Mouse (Mus musculus) embryo, embryonic 10 days (tissue): ENCODE measurements around the gene Adck2.

Experiments
- DNase-seq: peaks from one replicate; pipeline ENCODE4 v3.0.0-alpha.2; 2015; ENCODE audit warnings: low spot score

The Adck2 gene

GRCm38 (mm10) chr6:39573791-39574554 is at the start of gene Adck2:
Adck2 (plus strand) TSS chr6:39573873.
- peak; percentile 94 for DNase-seq

GRCm38 (mm10) chr6:39526797-39527196 is 46.9 kb upstream of the Adck2 start:
- DNase-seq, result no peak

GRCm38 (mm10) chr6:39527337-39527784 is 46.3 kb upstream of the Adck2 start:
- no peak for DNase-seq

DNA sequence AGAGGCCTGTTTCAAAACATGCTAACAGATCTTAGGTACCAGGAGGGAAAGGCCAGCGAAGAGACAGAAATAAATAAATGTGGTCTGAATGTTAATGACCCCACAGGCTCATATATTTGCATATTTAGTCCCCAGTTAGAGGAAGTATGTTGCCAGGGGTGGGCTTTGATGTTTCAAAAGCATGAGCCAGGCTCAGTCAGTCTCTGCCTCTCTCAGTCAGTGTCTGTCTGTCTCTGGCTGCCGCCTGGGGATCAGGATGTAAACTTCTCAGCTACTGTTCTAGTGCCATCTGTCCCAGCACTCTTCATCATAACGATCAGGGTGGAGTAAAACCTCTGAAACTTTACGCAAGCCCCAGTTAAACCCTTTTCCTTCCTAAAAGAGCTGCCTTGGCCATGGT is 45.9 kb upstream of the Adck2 start:
- no peak for DNase-seq

DNA sequence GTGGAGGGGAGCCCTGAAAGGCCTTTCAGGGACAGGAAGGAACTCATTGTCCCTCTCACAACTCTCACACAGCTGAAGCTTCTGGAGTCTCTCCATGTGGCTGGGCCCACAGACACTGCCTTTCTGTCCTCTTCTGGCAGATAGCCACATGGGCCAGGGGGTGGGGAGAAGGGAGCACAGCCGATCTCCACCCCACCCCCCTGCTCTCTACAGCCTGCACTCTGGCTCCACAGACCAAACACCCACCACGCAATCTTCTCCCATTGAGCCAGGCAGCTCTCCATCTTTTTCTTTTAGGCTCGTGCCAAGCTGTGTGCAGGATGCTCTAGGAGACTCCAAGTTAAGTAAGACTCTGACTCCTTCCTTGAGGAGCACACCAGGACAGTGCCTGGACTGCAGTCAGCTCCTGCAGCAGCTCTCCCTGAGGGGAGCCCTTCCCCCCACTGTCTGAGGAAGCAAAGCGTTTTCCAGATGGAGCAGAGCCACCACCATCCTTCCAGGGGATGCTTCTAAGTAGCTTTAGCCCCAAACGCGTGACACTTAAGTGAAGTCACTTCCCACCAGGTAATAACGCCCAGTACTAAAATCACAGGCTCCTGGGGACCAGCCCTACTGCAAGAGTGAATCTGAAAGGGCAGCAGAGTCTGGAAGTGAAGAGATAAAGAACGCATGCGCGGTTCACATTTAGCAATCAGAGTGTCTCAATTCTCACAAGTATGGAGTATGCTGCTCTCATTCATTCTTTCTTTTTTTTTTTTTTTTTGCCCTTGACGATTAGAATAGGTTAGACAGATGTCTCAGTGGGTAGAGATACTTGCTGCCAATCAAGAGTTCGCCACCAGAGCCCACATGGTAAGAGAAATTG is 44.8 kb upstream of the Adck2 start:
- DNase-seq, result peak; percentile 59

DNA sequence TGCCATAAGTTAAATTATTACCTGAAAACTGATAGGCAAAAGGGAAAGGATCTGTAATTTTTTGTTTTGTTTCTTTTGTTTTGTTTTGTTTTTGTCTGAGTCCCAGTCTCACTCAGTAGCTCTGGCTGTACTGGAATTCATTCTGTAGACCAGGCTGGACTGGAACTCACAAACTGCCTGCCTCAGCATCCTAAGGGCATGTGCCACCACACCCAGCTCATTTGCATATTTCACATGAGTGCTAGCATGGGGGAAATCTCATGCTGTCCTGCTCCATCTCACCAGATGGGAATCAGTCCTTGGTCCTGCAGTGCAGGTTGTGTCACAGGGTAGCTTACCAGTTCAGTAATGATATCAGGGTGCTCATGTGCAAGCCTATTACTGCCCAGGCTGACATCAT is 38.7 kb upstream of the Adck2 start:
- no peak for DNase-seq

GRCm38 (mm10) chr6:39536621-39537020 is 37.1 kb upstream of the Adck2 start:
- DNase-seq, result no peak

DNA sequence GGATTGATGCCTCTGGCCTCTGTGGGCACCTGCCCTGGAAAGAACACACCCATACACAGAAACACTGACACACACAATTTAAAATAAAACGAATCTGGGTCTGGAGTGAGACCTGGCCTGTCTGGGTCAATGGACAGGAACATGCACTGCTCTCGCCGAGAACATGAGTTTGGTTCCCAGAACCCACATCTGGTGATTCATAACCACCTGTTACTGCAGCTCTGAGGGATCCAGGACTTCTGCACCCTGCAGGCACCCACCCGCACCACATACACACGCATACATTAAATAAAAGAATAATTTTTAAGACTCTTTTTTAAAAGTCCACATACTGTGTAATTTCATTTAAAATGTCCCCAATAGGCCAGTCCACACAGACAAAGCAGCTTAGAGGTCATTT is 36.4 kb upstream of the Adck2 start:
- no peak for DNase-seq

GRCm38 (mm10) chr6:39538227-39538626 is 35.4 kb upstream of the Adck2 start:
- DNase-seq, result no peak

DNA sequence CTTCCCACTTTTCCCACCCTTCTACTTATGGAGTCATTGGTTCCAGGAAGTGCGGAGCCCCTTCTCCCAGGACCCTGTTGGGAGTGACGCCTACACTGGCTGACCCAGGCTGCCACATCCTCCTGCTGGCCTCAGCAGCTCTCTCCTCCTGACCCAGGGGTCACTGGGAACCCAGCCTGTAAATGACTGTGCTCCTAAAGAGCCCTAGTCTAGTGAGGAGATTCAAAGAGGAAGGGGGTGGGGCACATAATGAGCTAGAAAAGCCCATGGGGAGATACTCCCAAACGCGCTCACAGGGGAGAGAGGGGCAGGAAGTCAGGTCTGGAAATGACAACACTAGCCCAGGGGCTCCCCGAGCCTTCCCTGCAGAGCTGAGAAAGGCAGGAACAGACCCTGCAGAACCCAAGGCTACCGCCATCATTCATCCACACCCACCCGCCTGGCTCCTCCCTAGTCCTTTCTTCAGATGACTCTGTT is 34.0 kb upstream of the Adck2 start:
- DNase-seq, result peak; percentile 82

DNA sequence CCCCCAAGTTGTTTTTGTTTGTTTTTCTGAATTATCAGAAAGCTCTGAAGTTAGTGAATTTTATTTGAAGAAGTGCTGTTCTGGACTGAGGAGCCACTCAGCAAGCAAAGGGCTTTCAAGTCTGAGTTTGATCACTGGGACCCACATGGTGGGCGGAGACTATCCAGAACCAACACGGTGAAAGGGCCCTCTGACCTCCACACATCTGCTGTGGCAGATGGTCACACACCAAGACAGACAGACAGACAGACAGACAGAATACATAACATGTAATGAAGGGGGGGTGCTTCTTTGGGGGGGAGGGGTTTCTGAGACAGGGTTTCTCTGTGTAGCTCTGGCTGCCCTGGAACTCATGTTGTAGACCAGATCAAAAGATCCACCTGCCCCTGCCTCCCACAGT is 33.1 kb upstream of the Adck2 start:
- DNase-seq, result peak; percentile 67

GRCm38 (mm10) chr6:39542631-39543597 is 30.8 kb upstream of the Adck2 start:
- peak; percentile 84 for DNase-seq

- peak; percentile 74 for DNase-seq
Observed at GRCm38 (mm10) chr6:39543769-39544420, 29.8 kb upstream of the Adck2 start.

DNA sequence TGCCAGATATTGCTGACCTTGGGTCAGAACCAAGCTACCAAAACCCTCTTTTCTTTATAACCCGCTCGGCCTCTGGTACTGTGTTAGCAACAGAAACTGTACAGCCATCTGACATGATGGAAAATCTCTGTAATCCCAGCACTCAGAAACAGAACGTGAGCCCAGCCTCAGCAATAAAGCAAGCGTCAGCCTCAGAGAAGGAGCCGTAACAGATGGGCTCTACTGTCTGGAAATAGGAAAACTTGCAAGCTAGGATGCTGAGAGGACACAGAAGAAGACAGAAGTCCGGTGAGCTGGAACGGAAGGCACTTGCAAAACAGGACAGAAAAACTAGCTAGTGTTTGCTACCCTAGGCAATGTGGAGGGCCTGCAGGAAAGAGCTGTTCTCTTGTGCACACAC is 28.2 kb upstream of the Adck2 start:
- no peak for DNase-seq

DNA sequence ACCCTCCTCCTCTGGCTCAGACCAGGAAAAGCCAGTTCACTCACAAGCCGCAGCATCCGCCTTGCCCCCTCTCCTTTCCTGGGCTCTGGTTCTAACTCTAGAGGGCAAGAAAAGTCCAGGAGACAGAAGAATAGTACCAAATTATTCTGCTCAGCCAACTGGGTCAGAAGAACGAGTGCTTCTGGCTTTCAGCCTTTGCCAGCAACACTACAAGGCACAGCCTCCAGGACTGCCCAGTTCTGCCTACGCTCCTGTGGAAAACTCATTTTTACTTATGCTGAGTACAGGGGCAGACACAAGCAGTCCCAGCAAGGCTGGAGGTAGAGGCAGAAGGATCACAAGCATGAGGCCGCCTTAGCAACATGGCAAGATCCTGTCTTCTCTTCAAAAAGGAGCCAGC is 25.6 kb upstream of the Adck2 start:
- DNase-seq, result no peak

DNA sequence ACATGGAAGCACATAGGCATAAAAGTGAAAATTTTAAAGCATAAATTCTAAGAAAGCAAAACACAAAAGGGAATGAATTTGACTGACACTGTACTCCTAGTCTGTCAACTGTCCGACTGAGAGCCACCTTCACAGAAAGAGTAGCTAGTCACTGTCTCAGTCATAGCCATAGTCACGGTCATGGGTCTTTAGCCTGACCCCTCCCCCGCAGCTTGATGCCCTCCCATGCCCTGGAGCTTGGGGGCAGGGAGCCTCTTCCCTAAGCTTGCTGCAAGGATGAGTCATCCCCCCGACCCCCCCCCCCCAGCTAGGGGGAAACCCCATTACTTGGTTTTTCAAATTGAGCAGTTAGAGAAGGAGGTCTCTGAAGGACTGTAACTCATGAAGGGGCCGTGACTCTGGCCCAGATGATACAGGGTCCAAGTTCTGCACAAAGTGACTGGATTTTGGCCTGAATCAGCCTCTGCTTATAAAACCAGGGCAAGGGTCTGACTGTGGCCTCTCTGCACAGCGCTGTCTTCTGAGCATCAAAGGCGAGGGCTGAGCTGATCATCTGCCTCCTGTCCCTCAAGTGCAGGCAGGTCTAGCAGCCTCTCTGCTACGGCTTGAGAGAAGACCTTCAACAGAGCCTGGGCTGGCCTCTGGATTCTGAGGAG is 21.6 kb upstream of the Adck2 start:
- DNase-seq, result no peak

- DNase-seq, result no peak
Observed at GRCm38 (mm10) chr6:39554888-39555647, 18.6 kb upstream of the Adck2 start.

DNA sequence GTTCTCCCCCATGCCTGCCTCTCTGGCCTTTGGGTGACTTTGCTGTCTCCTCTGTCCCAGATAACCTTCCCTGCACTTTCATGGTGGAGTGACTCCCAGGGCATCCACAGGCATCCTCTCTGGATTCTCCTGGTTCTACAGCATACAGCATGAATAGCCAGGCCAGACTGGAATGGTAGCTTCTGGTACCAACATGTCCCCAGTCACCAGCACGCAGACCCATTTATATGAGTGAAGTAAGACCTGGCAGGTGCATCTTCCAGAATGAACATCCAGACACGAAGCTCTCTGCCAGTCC is 18.1 kb upstream of the Adck2 start:
- DNase-seq, result no peak

DNA sequence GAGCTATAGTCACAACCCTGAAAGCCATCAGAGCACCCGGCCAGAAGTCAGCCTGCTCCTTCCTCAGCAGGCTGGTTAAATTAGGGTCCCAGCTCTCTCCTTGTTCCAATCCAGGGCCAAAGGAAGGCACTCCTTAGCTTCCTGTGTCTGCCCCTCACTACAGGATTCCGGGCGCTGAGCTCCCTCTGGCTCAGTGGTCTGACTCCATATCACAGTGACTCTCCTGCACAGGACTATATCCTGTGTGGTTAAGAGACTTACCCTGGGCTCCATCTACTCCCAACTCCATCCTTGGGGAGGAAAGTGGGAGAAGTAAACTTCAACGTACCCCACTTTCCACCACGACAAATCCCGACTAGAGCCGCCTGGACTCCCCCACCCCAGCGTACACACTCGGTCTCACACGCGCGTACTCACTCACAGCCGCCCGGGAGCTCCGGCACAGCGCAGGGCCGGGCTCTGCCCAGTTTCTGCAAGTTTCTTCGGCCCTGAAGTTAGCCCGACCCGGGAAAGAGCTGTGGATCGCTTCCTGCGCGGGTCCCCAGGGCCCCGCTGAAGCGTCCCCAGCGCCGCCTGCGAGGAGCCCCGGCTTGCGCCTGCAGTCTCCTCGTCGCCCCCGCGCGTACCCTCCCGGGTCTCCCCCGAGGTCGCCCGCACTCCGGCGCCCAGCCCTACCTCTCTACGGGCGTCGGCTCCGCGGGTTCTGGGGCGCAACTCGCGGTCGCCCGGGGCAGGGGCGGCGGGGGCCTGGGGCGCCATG is 16.6 kb upstream of the Adck2 start:
- peak; percentile 60 for DNase-seq
